33 mouse cellular contexts compared by ENCODE assay signal in the genomic region with DNA sequence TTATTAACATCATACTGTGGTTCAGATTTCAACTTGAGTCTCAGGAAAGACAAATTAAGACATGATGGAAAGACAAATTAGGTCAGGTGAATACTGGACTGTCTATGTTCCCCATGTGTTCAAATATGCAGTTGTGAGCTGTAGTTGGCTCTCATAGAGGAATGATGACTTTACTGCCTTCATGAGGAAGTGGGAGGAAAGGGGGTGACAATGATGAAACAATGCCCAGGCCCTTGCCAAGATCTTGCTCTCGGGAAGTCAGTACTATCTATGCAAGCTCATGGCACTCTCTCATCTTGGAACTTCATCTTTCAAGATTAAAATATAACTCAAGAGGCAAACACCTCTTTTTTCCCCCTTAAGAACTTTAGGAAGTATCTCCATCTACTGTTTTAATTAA.
"Had no signal": no experiment of that assay in that cellular context is flagged by ENCODE, and none has a peak within 500 bp of the region (broad histone marks: within the 10 kb centered on the region; RNA-seq: fewer than 3 reads in every experiment).

No protein-coding gene starts in this region.

- H3K9ac ChIP-seq: heart, embryonic 12.5 days; heart, embryonic 13.5 days; heart, embryonic 15.5 days; hindbrain, embryonic 12.5 days; hindbrain, embryonic 13.5 days; hindbrain, embryonic 14.5 days; hindbrain, embryonic 15.5 days; intestine, embryonic 15.5 days; kidney, embryonic 15.5 days had no signal

- ATAC-seq: hindbrain, embryonic 16.5 days; hindbrain, postnatal 0 days; inflammation-experienced regulatory T-cells, adult 6 months; intestine, embryonic 15.5 days; intestine, embryonic 16.5 days; intestine, postnatal 0 days had no signal

- H3K27ac ChIP-seq: heart, embryonic 10.5 days; heart, embryonic 13.5 days; heart, embryonic 15.5 days; hindbrain, embryonic 10.5 days; hindbrain, embryonic 12.5 days; hindbrain, embryonic 13.5 days; hindbrain, embryonic 14.5 days; hindbrain, embryonic 15.5 days; hindbrain, postnatal 0 days; intestine, embryonic 15.5 days; kidney, embryonic 15.5 days; kidney, postnatal 0 days; layer of hippocampus, adult 2 months; left cerebral cortex, adult 2 months had no signal

- DNase-seq: heart, postnatal 10 days; heart, postnatal 36 days; heart, postnatal 4 days; kidney, adult 11 months; kidney, adult 18-20 months; kidney, adult 2 months; kidney, adult 8-10 months; kidney, adult 9 months; kidney, postnatal 10 days; kidney, postnatal 14 days; kidney, postnatal 36 days; kidney, postnatal 4 days; layer of hippocampus, adult 9-11 months; layer of hippocampus, postnatal 36 days had no signal

- H3K36me3 ChIP-seq: heart, embryonic 10.5 days; heart, embryonic 12.5 days; heart, embryonic 13.5 days; heart, embryonic 15.5 days; hindbrain, embryonic 10.5 days; hindbrain, embryonic 12.5 days; hindbrain, embryonic 13.5 days; hindbrain, embryonic 15.5 days; intestine, embryonic 15.5 days; kidney, embryonic 15.5 days had no signal

- H3K9me3 ChIP-seq: heart, embryonic 10.5 days; heart, embryonic 12.5 days; heart, embryonic 13.5 days; heart, embryonic 15.5 days; hindbrain, embryonic 10.5 days; hindbrain, embryonic 12.5 days; hindbrain, embryonic 13.5 days; hindbrain, embryonic 15.5 days; intestine, embryonic 15.5 days; kidney, embryonic 15.5 days had no signal

- H3K4me3 ChIP-seq: heart, embryonic 10.5 days; heart, embryonic 12.5 days; heart, embryonic 13.5 days; heart, embryonic 15.5 days; hindbrain, embryonic 10.5 days; hindbrain, embryonic 12.5 days; hindbrain, embryonic 13.5 days; hindbrain, embryonic 15.5 days; intestine, embryonic 15.5 days; kidney, embryonic 15.5 days; layer of hippocampus, adult 2 months; left cerebral cortex, adult 2 months had no signal

- H3K4me1 ChIP-seq: heart, embryonic 10.5 days; heart, embryonic 12.5 days; heart, embryonic 15.5 days; hindbrain, embryonic 10.5 days; hindbrain, embryonic 12.5 days; hindbrain, embryonic 13.5 days; hindbrain, embryonic 15.5 days; intestine, embryonic 15.5 days; kidney, embryonic 15.5 days had no signal

- H3K27me3 ChIP-seq: heart, embryonic 12.5 days; heart, embryonic 13.5 days; heart, embryonic 15.5 days; hindbrain, embryonic 12.5 days; hindbrain, embryonic 13.5 days; hindbrain, embryonic 15.5 days; intestine, embryonic 15.5 days; kidney, embryonic 15.5 days had no signal
